Mouse (Mus musculus) megakaryocyte-erythroid progenitor cell, adult 5-6 weeks (primary cell): ENCODE results near the gene Tmprss13. TPM values are rescaled to one million over a fixed set of nuclear protein-coding genes. Genes with fewer than 3 reads are reported as not detected.

Source experiments
- ATAC-seq: replicated peaks from 2 replicates; pipeline ENCODE4 v1.8.0; 2016; ENCODE audit warnings: mild to moderate bottlenecking, inconsistent platforms; ENCODE audit not compliant: severe bottlenecking, poor library complexity, low FRiP score, low TSS enrichment
- total RNA-seq, 2 experiments: library from RNA; stranded (forward) in 1 of 2; stranded (reverse) in 1 of 2; fragments of 200-1000, 215-1000 nt in 1 of 2; fragments of >200 nt in 1 of 2; fragmentation: Nextera tagmentation in 1 of 2; gene quantifications; 2 replicates each; pipeline ENCODE4 v1.2.3; 2014 to 2017

The Tmprss13 gene
- total RNA-seq, 2 experiments from 2014 or later: not detected

GRCm38 (mm10) chr9:45326390-45326789, 7.5 kb downstream of the Tmprss13 start:
- no peak for ATAC-seq

- ATAC-seq: no peak
Observed at GRCm38 (mm10) chr9:45328263-45328662, 9.4 kb downstream of the Tmprss13 start.

GRCm38 (mm10) chr9:45329577-45329976, 10.7 kb downstream of the Tmprss13 start:
- no peak for ATAC-seq

GRCm38 (mm10) chr9:45337406-45337805, 18.5 kb downstream of the Tmprss13 start:
- ATAC-seq: no peak

- ATAC-seq: no peak
Observed at GRCm38 (mm10) chr9:45343066-45343465, 24.2 kb downstream of the Tmprss13 start.

GRCm38 (mm10) chr9:45345516-45345915, 26.6 kb downstream of the Tmprss13 start:
- ATAC-seq: no peak

- ATAC-seq: no peak
Observed at GRCm38 (mm10) chr9:45346276-45346675, 27.4 kb downstream of the Tmprss13 start.

- ATAC-seq: no peak
Observed at GRCm38 (mm10) chr9:45348560-45348959, 29.7 kb downstream of the Tmprss13 start.

GRCm38 (mm10) chr9:45349181-45349580, 30.3 kb downstream of the Tmprss13 start:
- no peak for ATAC-seq

- no peak for ATAC-seq
Observed at GRCm38 (mm10) chr9:45349851-45350250, 31.0 kb downstream of the Tmprss13 start.

GRCm38 (mm10) chr9:45355192-45355591, 36.3 kb downstream of the Tmprss13 start:
- no peak for ATAC-seq

GRCm38 (mm10) chr9:45358356-45358755, 39.5 kb downstream of the Tmprss13 start:
- ATAC-seq: no peak

GRCm38 (mm10) chr9:45362051-45362461, 43.2 kb downstream of the Tmprss13 start:
- no peak for ATAC-seq

GRCm38 (mm10) chr9:45363639-45364214, 44.8 kb downstream of the Tmprss13 start:
- ATAC-seq: no peak

GRCm38 (mm10) chr9:45367716-45368115, 48.8 kb downstream of the Tmprss13 start:
- no peak for ATAC-seq

GRCm38 (mm10) chr9:45368341-45368901, 49.5 kb downstream of the Tmprss13 start:
- ATAC-seq: no peak

GRCm38 (mm10) chr9:45370117-45370561, 51.2 kb downstream of the Tmprss13 start, which contains the start of gene Fxyd6:
Fxyd6 (plus strand) TSS chr9:45370185.
- no peak for ATAC-seq

- ATAC-seq: no peak
Observed at GRCm38 (mm10) chr9:45370616-45371336, 51.9 kb downstream of the Tmprss13 start.

GRCm38 (mm10) chr9:45371337-45371707, 52.4 kb downstream of the Tmprss13 start:
- no peak for ATAC-seq

GRCm38 (mm10) chr9:45373896-45374295, 55.0 kb downstream of the Tmprss13 start:
- ATAC-seq: no peak

- ATAC-seq: no peak
Observed at GRCm38 (mm10) chr9:45374988-45375502, 56.1 kb downstream of the Tmprss13 start.
